Mouse (Mus musculus): ENCODE measurements at regions not wholly inside any gene's neighbourhood (a gene's known extent, or its start where the extent isn't known, plus 50 kb on each side); places are given as distances from the start of the nearest gene placed in this dataset.

DNA sequence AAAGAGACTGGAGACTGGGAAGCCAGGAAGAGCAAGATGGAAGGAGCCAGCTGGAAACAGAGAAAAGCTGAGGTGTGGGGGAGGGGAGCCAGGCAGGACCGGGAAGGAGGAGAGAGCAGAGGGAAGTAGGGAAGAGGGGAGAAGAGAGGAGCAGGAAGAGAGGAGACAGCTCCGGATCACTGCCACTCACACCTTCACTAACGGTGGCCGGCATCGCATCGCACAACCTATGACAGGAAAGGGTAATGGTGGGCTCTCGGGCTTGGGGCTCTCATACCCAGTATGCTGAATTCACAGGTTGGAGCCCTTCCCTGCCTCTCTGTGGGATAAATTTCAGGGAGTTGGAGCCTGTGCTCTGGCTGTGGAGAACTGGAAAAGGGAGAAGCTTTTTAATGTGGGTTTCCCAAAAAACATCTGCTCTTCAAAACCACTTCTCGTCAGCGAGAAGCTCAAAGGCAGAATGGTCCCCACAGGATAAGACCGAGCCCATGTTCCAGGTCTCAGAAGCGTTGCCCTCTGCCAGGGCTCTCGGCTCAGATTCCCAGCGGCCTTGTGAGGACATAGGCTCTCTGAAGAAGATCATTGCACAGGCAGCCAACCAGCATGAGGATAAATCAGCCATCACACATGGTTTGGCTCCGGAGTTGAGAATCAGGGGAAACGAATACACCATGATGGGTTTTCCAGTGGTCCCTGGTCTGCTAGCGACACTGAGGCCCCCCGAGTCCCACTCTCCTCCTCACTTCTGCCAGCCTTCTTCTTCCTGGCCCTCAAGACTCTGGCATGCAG lies 53.8 kb upstream of the Coro2b start:
- WGBS (ENCODE audit: insufficient replicate concordance): 78% methylated on average over 17 of the region's 17 CpGs
- Histone ChIP-seq H3K9ac (replicated peaks) (no peak overlapping the region), H3K36me3 (replicated peaks; ENCODE audit: insufficient read depth, low read length) (no peaks in the 10 kb centered on the region), H3K4me1 (ENCODE audit: insufficient read depth) (no peaks in the 10 kb centered on the region), H3K27me3 (ENCODE audit: insufficient read depth, low read length) (no peaks in the 10 kb centered on the region), H3K27ac (ENCODE audit: low read depth) (no peak overlapping the region), H3K4me3 (ENCODE audit: low read depth, low read length) (no peak overlapping the region), H3K4me2 (ENCODE audit: low read depth, low read length) (no peak overlapping the region), H3K9me3 (ENCODE audit: low read length) (no peaks in the 10 kb centered on the region)
- DNase-seq (no peak), ATAC-seq (no peak)
- TF ChIP-seq CTCF (IDR thresholded peaks at IDR 0.05; ENCODE audit: low read depth) (no peak), EP300 (IDR thresholded peaks at IDR 0.05; ENCODE audit: low read depth) (no peak)

GRCm38 (mm10) chr9:62591196-62591485 lies 54.3 kb upstream of the Coro2b start:
- Histone ChIP-seq H3K27ac (ENCODE audit: low read depth) (no peak overlapping the region), H3K27me3 (ENCODE audit: insufficient read depth, low read length) (no peaks in the 10 kb centered on the region), H3K9me3 (ENCODE audit: low read length) (no peaks in the 10 kb centered on the region), H3K4me2 (ENCODE audit: low read depth, low read length) (no peak overlapping the region), H3K4me3 (ENCODE audit: low read depth, low read length) (no peak overlapping the region), H3K4me1 (ENCODE audit: insufficient read depth) (no peaks in the 10 kb centered on the region), H3K36me3 (replicated peaks; ENCODE audit: insufficient read depth, low read length) (no peaks in the 10 kb centered on the region), H3K9ac (replicated peaks) (no peak overlapping the region)
- DNase-seq (no peak), ATAC-seq (no peak)
- 78% methylated on average over 6 of the region's 6 CpGs for WGBS (ENCODE audit: insufficient replicate concordance)
- TF ChIP-seq CTCF (IDR thresholded peaks at IDR 0.05; ENCODE audit: low read depth): no peak
- no peak for TF ChIP-seq EP300 (IDR thresholded peaks at IDR 0.05; ENCODE audit: low read depth)

DNA sequence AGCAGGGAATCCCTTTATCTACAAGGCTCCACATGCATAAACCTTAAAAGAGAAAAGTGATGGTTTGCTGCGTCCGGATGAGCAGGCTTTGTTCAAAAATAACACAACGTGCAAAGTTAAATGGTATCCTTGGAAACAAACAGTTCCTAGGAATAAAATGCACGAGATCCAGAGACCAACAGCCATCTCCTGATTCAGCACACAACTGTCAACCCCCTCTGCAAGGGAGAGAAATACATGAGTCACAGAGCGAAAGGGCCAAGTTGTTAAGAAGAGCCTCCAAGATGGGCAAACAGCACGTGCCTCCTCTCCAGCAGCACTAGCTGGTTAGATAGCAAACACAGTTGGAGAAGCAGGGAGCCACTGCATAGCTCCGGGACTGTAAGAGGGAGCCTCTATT lies 61.2 kb upstream of the Coro2b start:
- Histone ChIP-seq H3K36me3 (replicated peaks; ENCODE audit: insufficient read depth, low read length) (no peaks in the 10 kb centered on the region), H3K4me3 (ENCODE audit: low read depth, low read length) (no peak overlapping the region), H3K4me2 (ENCODE audit: low read depth, low read length) (no peak overlapping the region), H3K4me1 (ENCODE audit: insufficient read depth) (no peaks in the 10 kb centered on the region), H3K9me3 (ENCODE audit: low read length) (no peaks in the 10 kb centered on the region), H3K27me3 (ENCODE audit: insufficient read depth, low read length) (no peaks in the 10 kb centered on the region), H3K9ac (replicated peaks) (no peak overlapping the region), H3K27ac (ENCODE audit: low read depth) (no peak overlapping the region)
- DNase-seq: no peak
- no peak for ATAC-seq
- TF ChIP-seq EP300 (IDR thresholded peaks at IDR 0.05; ENCODE audit: low read depth) (no peak), CTCF (IDR thresholded peaks at IDR 0.05; ENCODE audit: low read depth) (no peak)
- WGBS (ENCODE audit: insufficient replicate concordance): 75% methylated on average over 7 of the region's 7 CpGs

GRCm38 (mm10) chr9:62598956-62599355 lies 62.1 kb upstream of the Coro2b start:
- no peak for DNase-seq
- no peak overlapping the region for H3K4me2 ChIP-seq (ENCODE audit: low read depth, low read length)
- no peak overlapping the region for H3K27ac ChIP-seq (ENCODE audit: low read depth)
- H3K9ac ChIP-seq (replicated peaks): no peak overlapping the region
- H3K36me3 ChIP-seq (replicated peaks; ENCODE audit: insufficient read depth, low read length): no peaks in the 10 kb centered on the region
- H3K4me1 ChIP-seq (ENCODE audit: insufficient read depth): no peaks in the 10 kb centered on the region
- no peak overlapping the region for H3K4me3 ChIP-seq (ENCODE audit: low read depth, low read length)
- TF ChIP-seq EP300 (IDR thresholded peaks at IDR 0.05; ENCODE audit: low read depth): no peak
- no peak for TF ChIP-seq CTCF (IDR thresholded peaks at IDR 0.05; ENCODE audit: low read depth)
- 88% methylated on average over 5 of the region's 5 CpGs for WGBS (ENCODE audit: insufficient replicate concordance)
- H3K9me3 ChIP-seq (ENCODE audit: low read length): no peaks in the 10 kb centered on the region
- no peak for ATAC-seq
- no peaks in the 10 kb centered on the region for H3K27me3 ChIP-seq (ENCODE audit: insufficient read depth, low read length)

DNA sequence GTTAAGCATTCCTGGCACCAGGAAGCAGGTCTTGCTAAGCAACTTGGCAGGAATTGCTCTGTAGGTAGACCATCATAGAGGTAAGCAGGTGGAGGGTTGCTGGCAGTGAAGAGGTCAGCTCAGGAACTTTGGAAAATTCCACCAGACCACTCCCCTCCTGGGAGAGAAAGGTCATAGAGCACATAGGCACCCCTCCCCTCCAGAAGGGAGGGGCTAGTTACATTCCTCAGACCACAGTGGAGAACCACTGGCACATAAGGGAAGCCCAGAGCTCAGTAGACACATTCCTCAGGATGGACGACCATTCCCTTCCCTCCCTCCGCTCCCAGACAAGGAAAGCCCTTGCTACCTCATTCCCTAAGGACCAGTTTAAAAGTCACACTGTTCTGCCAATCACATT lies 67.1 kb upstream of the Itga11 start:
- DNase-seq (no peak), ATAC-seq (no peak)

DNA sequence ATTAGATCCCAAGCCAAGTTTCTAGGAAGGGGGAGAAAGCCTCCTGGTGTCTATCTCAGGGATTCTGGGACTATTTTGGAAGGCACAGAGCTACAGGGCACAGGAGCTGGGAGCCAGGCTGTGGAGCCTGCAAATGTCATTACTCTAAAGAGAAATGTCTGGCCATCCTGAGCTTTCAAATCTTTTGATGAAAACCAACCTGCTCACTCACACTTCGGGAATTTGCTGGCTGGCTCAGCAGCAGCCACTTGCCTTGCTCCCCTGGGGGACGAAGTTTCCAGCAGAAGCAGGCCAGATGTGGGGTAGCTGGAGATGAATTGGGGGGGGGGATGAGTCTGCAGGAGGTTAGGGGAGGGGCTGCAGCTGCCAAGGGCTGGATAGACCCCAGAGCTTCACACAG lies 66.2 kb upstream of the Itga11 start:
- no peak overlapping the region for H3K9ac ChIP-seq (replicated peaks)
- no peaks in the 10 kb centered on the region for H3K36me3 ChIP-seq (replicated peaks; ENCODE audit: insufficient read depth, low read length)
- DNase-seq: no peak
- H3K27ac ChIP-seq (ENCODE audit: low read depth): no peak overlapping the region
- H3K27me3 ChIP-seq (ENCODE audit: insufficient read depth, low read length): no peaks in the 10 kb centered on the region
- no peaks in the 10 kb centered on the region for H3K9me3 ChIP-seq (ENCODE audit: low read length)
- H3K4me3 ChIP-seq (ENCODE audit: low read depth, low read length): no peak overlapping the region
- TF ChIP-seq CTCF (IDR thresholded peaks at IDR 0.05; ENCODE audit: low read depth): no peak
- TF ChIP-seq EP300 (IDR thresholded peaks at IDR 0.05; ENCODE audit: low read depth): no peak
- WGBS (ENCODE audit: insufficient replicate concordance): 54% methylated on average over 2 of the region's 2 CpGs
- ATAC-seq: no peak
- H3K4me2 ChIP-seq (ENCODE audit: low read depth, low read length): no peak overlapping the region
- H3K4me1 ChIP-seq (ENCODE audit: insufficient read depth): no peaks in the 10 kb centered on the region

More for the DNA sequence above, 67.1 kb upstream of the Itga11 start:
- Histone ChIP-seq H3K36me3 (replicated peaks; ENCODE audit: insufficient read depth, low read length) (no peaks in the 10 kb centered on the region), H3K4me2 (ENCODE audit: low read depth, low read length) (no peak overlapping the region), H3K27me3 (ENCODE audit: insufficient read depth, low read length) (no peaks in the 10 kb centered on the region), H3K9ac (replicated peaks) (no peak overlapping the region), H3K4me3 (ENCODE audit: low read depth, low read length) (no peak overlapping the region), H3K4me1 (ENCODE audit: insufficient read depth) (no peaks in the 10 kb centered on the region), H3K27ac (ENCODE audit: low read depth) (no peak overlapping the region), H3K9me3 (ENCODE audit: low read length) (no peaks in the 10 kb centered on the region)
- 84% methylated on average over 2 of the region's 2 CpGs for WGBS (ENCODE audit: insufficient replicate concordance)
- TF ChIP-seq EP300 (IDR thresholded peaks at IDR 0.05; ENCODE audit: low read depth) (no peak), CTCF (IDR thresholded peaks at IDR 0.05; ENCODE audit: low read depth) (no peak)

Data from liver, postnatal 0 days (tissue).